Mouse (Mus musculus) ES-Bruce4 (cell line): Measurements from ENCODE around the gene Ldlrad1. TPM values are rescaled to one million over a fixed set of nuclear protein-coding genes. Genes with fewer than 3 reads are reported as not detected.

ENCODE experiments used
- H3K27ac ChIP-seq: 2 replicates; pipeline ENCODE4 v1.5.1; 2012; ENCODE audit warnings: low read length, inconsistent platforms; ENCODE audit not compliant: insufficient read depth
- H3K27me3 ChIP-seq: 2 replicates; pipeline ENCODE4 v1.6.1; 2012; ENCODE audit warnings: mild to moderate bottlenecking, low read length, inconsistent platforms; ENCODE audit not compliant: control insufficient read depth, poor library complexity, insufficient read depth, severe bottlenecking
- H3K36me3 ChIP-seq: 2 replicates; pipeline ENCODE4 v1.6.1; 2012; ENCODE audit warnings: inconsistent platforms, mild to moderate bottlenecking, low read length, moderate library complexity; ENCODE audit not compliant: control insufficient read depth, poor library complexity, insufficient read depth, severe bottlenecking
- H3K4me1 ChIP-seq: one replicate; pipeline ENCODE4 v1.8.1; 2011; ENCODE audit warnings: low read length; ENCODE audit not compliant: control insufficient read depth, insufficient read depth
- H3K4me3 ChIP-seq: 2 replicates; pipeline ENCODE4 v1.5.1; 2011; ENCODE audit warnings: low read depth, mild to moderate bottlenecking, low read length
- H3K9ac ChIP-seq: 2 replicates; pipeline ENCODE4 v1.6.1; 2012; ENCODE audit warnings: low read depth, mild to moderate bottlenecking, inconsistent platforms; ENCODE audit not compliant: poor library complexity, severe bottlenecking
- H3K9me3 ChIP-seq: replicated peaks from 2 replicates; pipeline ENCODE4 v1.6.1; 2012; ENCODE audit warnings: mild to moderate bottlenecking, low read length, inconsistent platforms; ENCODE audit not compliant: control insufficient read depth, poor library complexity, insufficient read depth, severe bottlenecking
- CTCF ChIP-seq: IDR thresholded peaks from one replicate; pipeline ENCODE4 v1.8.1; 2011; ENCODE audit warnings: low read depth, low read length
- polyA plus RNA-seq: library from polyadenylated mRNA; stranded (reverse); fragments of >200 nt; gene quantifications from 2 replicates; pipeline ENCODE4 v1.2.4, GENCODE M21; 2011; ENCODE audit warnings: low read depth; ENCODE audit not compliant: missing spikeins, insufficient read depth, insufficient read length

The Ldlrad1 gene
- polyA plus RNA-seq, 1 experiment, result not detected

- no peak overlapping the region for H3K4me3 ChIP-seq
- no peak for TF ChIP-seq CTCF
- H3K36me3 ChIP-seq, result no peaks in the 10 kb centered on the region
- no peaks in the 10 kb centered on the region; the same call in 1 of the 2 replicates for H3K9me3 ChIP-seq
- no peak overlapping the region for H3K27ac ChIP-seq
- no peaks in the 10 kb centered on the region for H3K27me3 ChIP-seq
- no peak overlapping the region for H3K9ac ChIP-seq
- no peaks in the 10 kb centered on the region for H3K4me1 ChIP-seq
These were observed 51.0 kb downstream of the Ldlrad1 start for GRCm38 (mm10) chr4:107260001-107260400.

Other genes starting within 250 kb of the Ldlrad1 start
- 59.2 and 63.7 TPM in 2 replicates for gene Mrpl37, start 142.3 kb upstream of the Ldlrad1 start, polyA plus RNA-seq
- 4.8 and 5.3 TPM in 2 replicates for gene Cyb5rl, start 142.2 kb upstream of the Ldlrad1 start, polyA plus RNA-seq
- not detected in 2 replicates for gene Cdcp2, start 112.3 kb upstream of the Ldlrad1 start, polyA plus RNA-seq
- gene Tmem59, start 30.8 kb upstream of the Ldlrad1 start, polyA plus RNA-seq, result 146 and 149 TPM in 2 replicates
- gene Tceanc2, start 30.1 kb upstream of the Ldlrad1 start, polyA plus RNA-seq, result 15.7 and 38.3 TPM in 2 replicates
- 65.2 and 75.4 TPM in 2 replicates for gene Lrrc42, start 44.4 kb downstream of the Ldlrad1 start, polyA plus RNA-seq
- gene Hspb11, start 44.4 kb downstream of the Ldlrad1 start, polyA plus RNA-seq, result 49.0 and 53.9 TPM in 2 replicates
- gene Dio1, start 98.0 kb downstream of the Ldlrad1 start, polyA plus RNA-seq, result not detected in 2 replicates
- gene Yipf1, start 105.2 kb downstream of the Ldlrad1 start, polyA plus RNA-seq, result 24.5 and 26.6 TPM in 2 replicates
- gene Ndc1, start 158.6 kb downstream of the Ldlrad1 start, polyA plus RNA-seq, result 77.2 and 87.4 TPM in 2 replicates
- 0.28 and 0.79 TPM in 2 replicates for gene Glis1, start 225.4 kb downstream of the Ldlrad1 start, polyA plus RNA-seq